Mouse (Mus musculus): ENCODE measurements around the gene Tlr13. TPM values are rescaled to one million over a fixed set of nuclear protein-coding genes. Genes with fewer than 3 reads are reported as not detected.

Tlr13 gene
- polyA plus RNA-seq, 1 experiment from 2014 or later, result 0.09 TPM

GRCm38 (mm10) chrX:106149460-106149859, 6.5 kb downstream of the Tlr13 start:
- WGBS, result 88% methylated on average over 3 of the region's 3 CpGs
- Histone ChIP-seq H3K4me3 (no peak overlapping the region), H3K9me3 (replicated peaks) (no peaks in the 10 kb centered on the region), H3K27me3 (no peaks in the 10 kb centered on the region), H3K4me2 (no peak overlapping the region), H3K27ac (no peak overlapping the region), H3K36me3 (ENCODE audit: poor library complexity, severe bottlenecking) (no peaks in the 10 kb centered on the region), H3K9ac (no peak overlapping the region), H3K4me1 (no peaks in the 10 kb centered on the region)
- ATAC-seq, result no peak

GRCm38 (mm10) chrX:106154180-106154586, 11.2 kb downstream of the Tlr13 start:
- Histone ChIP-seq H3K27ac (no peak overlapping the region), H3K4me2 (no peak overlapping the region), H3K9me3 (replicated peaks) (no peaks in the 10 kb centered on the region), H3K36me3 (ENCODE audit: poor library complexity, severe bottlenecking) (no peaks in the 10 kb centered on the region), H3K9ac (no peak overlapping the region), H3K4me3 (no peak overlapping the region), H3K27me3 (no peaks in the 10 kb centered on the region), H3K4me1 (no peaks in the 10 kb centered on the region)
- no peak for ATAC-seq

GRCm38 (mm10) chrX:106155892-106156291, 12.9 kb downstream of the Tlr13 start:
- H3K9me3 ChIP-seq (replicated peaks), result no peaks in the 10 kb centered on the region
- H3K36me3 ChIP-seq (ENCODE audit: poor library complexity, severe bottlenecking), result no peaks in the 10 kb centered on the region
- no peak overlapping the region for H3K4me3 ChIP-seq
- 81% methylated on average over 4 of the region's 4 CpGs for WGBS
- H3K27ac ChIP-seq, result no peak overlapping the region
- ATAC-seq, result no peak
- no peak overlapping the region for H3K4me2 ChIP-seq
- no peak overlapping the region for H3K9ac ChIP-seq
- no peaks in the 10 kb centered on the region for H3K27me3 ChIP-seq
- no peaks in the 10 kb centered on the region for H3K4me1 ChIP-seq

GRCm38 (mm10) chrX:106163995-106164394, 21.0 kb downstream of the Tlr13 start:
- Histone ChIP-seq H3K27ac (no peak overlapping the region), H3K4me1 (no peaks in the 10 kb centered on the region), H3K9me3 (replicated peaks) (no peaks in the 10 kb centered on the region), H3K4me2 (no peak overlapping the region), H3K9ac (no peak overlapping the region), H3K4me3 (no peak overlapping the region), H3K27me3 (no peaks in the 10 kb centered on the region), H3K36me3 (ENCODE audit: poor library complexity, severe bottlenecking) (no peaks in the 10 kb centered on the region)
- WGBS, result 63% methylated on average over 5 of the region's 5 CpGs
- no peak for ATAC-seq

- 79% methylated on average over 5 of the region's 5 CpGs for WGBS
- no peaks in the 10 kb centered on the region for H3K9me3 ChIP-seq (replicated peaks)
Observed at GRCm38 (mm10) chrX:106164555-106164954, 21.6 kb downstream of the Tlr13 start.

GRCm38 (mm10) chrX:106165089-106165488, 22.1 kb downstream of the Tlr13 start:
- H3K9me3 ChIP-seq (replicated peaks), result no peaks in the 10 kb centered on the region
- no peak overlapping the region for H3K4me2 ChIP-seq
- H3K36me3 ChIP-seq (ENCODE audit: poor library complexity, severe bottlenecking), result no peaks in the 10 kb centered on the region
- no peak overlapping the region for H3K4me3 ChIP-seq
- H3K27me3 ChIP-seq, result no peaks in the 10 kb centered on the region
- WGBS, result 60% methylated on average over 1 of the region's 1 CpGs
- ATAC-seq, result no peak
- no peak overlapping the region for H3K9ac ChIP-seq
- H3K4me1 ChIP-seq, result no peaks in the 10 kb centered on the region
- no peak overlapping the region for H3K27ac ChIP-seq

More at GRCm38 (mm10) chrX:106164555-106164954, 21.6 kb downstream of the Tlr13 start:
- H3K4me3 ChIP-seq, result no peak overlapping the region
- H3K27me3 ChIP-seq, result no peaks in the 10 kb centered on the region
- H3K36me3 ChIP-seq (ENCODE audit: poor library complexity, severe bottlenecking), result no peaks in the 10 kb centered on the region
- no peak overlapping the region for H3K9ac ChIP-seq
- H3K4me1 ChIP-seq, result no peaks in the 10 kb centered on the region
- no peak overlapping the region for H3K4me2 ChIP-seq
- no peak for ATAC-seq
- no peak overlapping the region for H3K27ac ChIP-seq

- no peaks in the 10 kb centered on the region for H3K36me3 ChIP-seq (ENCODE audit: poor library complexity, severe bottlenecking)
- no peak overlapping the region for H3K9ac ChIP-seq
- no peaks in the 10 kb centered on the region for H3K4me1 ChIP-seq
- no peaks in the 10 kb centered on the region for H3K27me3 ChIP-seq
- peak overlapping the region; percentile 30 for H3K4me3 ChIP-seq
- H3K9me3 ChIP-seq (replicated peaks), result no peaks in the 10 kb centered on the region
- 22% methylated on average over 18 of the region's 18 CpGs for WGBS
- H3K4me2 ChIP-seq, result peak overlapping the region; percentile 51
- no peak overlapping the region for H3K27ac ChIP-seq
- ATAC-seq, result peak; percentile 93
Observed at GRCm38 (mm10) chrX:106171106-106171852, 28.3 kb downstream of the Tlr13 start.

- H3K9ac ChIP-seq, result no peak overlapping the region
- no peak overlapping the region for H3K27ac ChIP-seq
- no peaks in the 10 kb centered on the region for H3K27me3 ChIP-seq
- H3K4me2 ChIP-seq, result peak overlapping the region; percentile 51
- peak; percentile 58 for ATAC-seq
- no peaks in the 10 kb centered on the region for H3K36me3 ChIP-seq (ENCODE audit: poor library complexity, severe bottlenecking)
- H3K9me3 ChIP-seq (replicated peaks), result no peaks in the 10 kb centered on the region
- H3K4me3 ChIP-seq, result peak overlapping the region; percentile 30; the same call in 1 of the 2 replicates
- 71% methylated on average over 6 of the region's 6 CpGs for WGBS
- H3K4me1 ChIP-seq, result no peaks in the 10 kb centered on the region
Observed at GRCm38 (mm10) chrX:106171853-106172154, 28.8 kb downstream of the Tlr13 start.

GRCm38 (mm10) chrX:106176331-106176730, 33.3 kb downstream of the Tlr13 start:
- ATAC-seq, result no peak
- 65% methylated on average over 9 of the region's 9 CpGs for WGBS
- Histone ChIP-seq H3K4me3 (no peak overlapping the region), H3K9ac (no peak overlapping the region), H3K9me3 (replicated peaks) (no peaks in the 10 kb centered on the region), H3K36me3 (ENCODE audit: poor library complexity, severe bottlenecking) (no peaks in the 10 kb centered on the region), H3K4me1 (no peaks in the 10 kb centered on the region), H3K27ac (no peak overlapping the region), H3K27me3 (no peaks in the 10 kb centered on the region), H3K4me2 (no peak overlapping the region)

- 32% methylated on average over 4 of the region's 4 CpGs for WGBS
- H3K9me3 ChIP-seq (replicated peaks), result no peaks in the 10 kb centered on the region
- H3K4me1 ChIP-seq, result peaks cover 14% of the 10 kb centered on the region
- no peak overlapping the region for H3K4me3 ChIP-seq
- no peak overlapping the region for H3K4me2 ChIP-seq
- H3K27me3 ChIP-seq, result no peaks in the 10 kb centered on the region
- no peak for ATAC-seq
- no peak overlapping the region for H3K9ac ChIP-seq
- H3K27ac ChIP-seq, result no peak overlapping the region
- H3K36me3 ChIP-seq (ENCODE audit: poor library complexity, severe bottlenecking), result no peaks in the 10 kb centered on the region
Observed at GRCm38 (mm10) chrX:106184279-106184678, 41.3 kb downstream of the Tlr13 start.

GRCm38 (mm10) chrX:106185706-106186105, 42.7 kb downstream of the Tlr13 start:
- ATAC-seq, result no peak
- H3K4me2 ChIP-seq, result peak overlapping the region; percentile 20; the same call in 1 of the 2 replicates
- H3K27ac ChIP-seq, result peak overlapping the region; percentile 88
- H3K9ac ChIP-seq, result no peak overlapping the region
- peaks cover 23% of the 10 kb centered on the region for H3K4me1 ChIP-seq
- no peaks in the 10 kb centered on the region for H3K36me3 ChIP-seq (ENCODE audit: poor library complexity, severe bottlenecking)
- no peaks in the 10 kb centered on the region for H3K27me3 ChIP-seq
- H3K9me3 ChIP-seq (replicated peaks), result no peaks in the 10 kb centered on the region
- no peak overlapping the region for H3K4me3 ChIP-seq
- 15% methylated on average over 5 of the region's 5 CpGs for WGBS

GRCm38 (mm10) chrX:106186713-106187649, 44.0 kb downstream of the Tlr13 start, which contains the start of gene Pgk1:
TSS of gene Pgk1 (plus strand) at chrX:106187100.
- H3K36me3 ChIP-seq (ENCODE audit: poor library complexity, severe bottlenecking), result no peaks in the 10 kb centered on the region
- ATAC-seq, result peak; percentile 98
- peaks cover 23% of the 10 kb centered on the region for H3K4me1 ChIP-seq
- peak within 1 kb of the TSS; percentile 88 for H3K27ac ChIP-seq
- H3K4me2 ChIP-seq, result peak within 1 kb of the TSS; percentile 70
- peak within 1 kb of the TSS; percentile 54 for H3K4me3 ChIP-seq
- H3K27me3 ChIP-seq, result no peaks in the 10 kb centered on the region
- no peaks in the 10 kb centered on the region for H3K9me3 ChIP-seq (replicated peaks)
- H3K9ac ChIP-seq, result peak within 1 kb of the TSS; percentile 73
- WGBS, result 12% methylated on average over 54 of the region's 55 CpGs
